Mouse (Mus musculus): ENCODE data around the gene Ncor2. TPM values are rescaled to one million over a fixed set of nuclear protein-coding genes. Genes with fewer than 3 reads are reported as not detected.
"Not testable (repeated sequence)": the region's sequence is repeated elsewhere in the genome, so short reads cannot be mapped to it uniquely, and the experiment has no call there.

The Ncor2 gene
- total and polyA plus RNA-seq, 3 experiments: 5.0 to 46.8 TPM; not detected in 1

DNA sequence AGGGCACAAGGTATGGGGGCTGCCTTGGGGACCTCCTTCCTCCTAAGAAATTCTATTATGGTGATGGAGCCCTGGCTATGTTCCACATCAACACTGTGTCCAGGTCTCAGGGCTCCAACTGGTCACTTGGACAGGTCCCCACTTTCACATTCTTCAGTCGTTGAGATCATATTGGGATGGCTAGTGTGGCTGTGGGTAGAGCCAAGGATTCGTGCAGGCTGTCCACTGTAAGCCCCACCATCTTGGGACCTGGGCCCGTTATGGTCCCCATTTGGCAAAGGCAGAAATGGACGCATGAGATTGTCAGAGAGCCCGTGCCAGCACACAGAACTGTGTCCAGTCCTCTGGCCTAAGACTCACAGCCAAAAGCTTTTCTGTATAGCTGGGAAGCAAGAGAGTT lies 23.1 kb upstream of the Ncor2 start (continued):
- no peak for TF ChIP-seq GABPA (IDR thresholded peaks at IDR 0.05; ENCODE audit: low read depth, low read length)

GRCm38 (mm10) chr5:125199086-125199485 lies 20.1 kb upstream of the Ncor2 start:
- Histone ChIP-seq H3K4me3 (ENCODE audit: control insufficient read depth in 1 of 2, insufficient read depth in 1 of 2, low read depth in 2 of 2, low read length in 2 of 2) (no peak overlapping the region), H3K9me3 (replicated peaks; ENCODE audit: insufficient read depth, low read length) (no peaks in the 10 kb centered on the region), H3K27me3 (ENCODE audit: control insufficient read depth in 1 of 2, insufficient read depth in 2 of 2, low read length in 2 of 2) (peaks cover 0 to 5% of the 10 kb centered on the region in 2 experiments; a peak in 2 of 4 replicates), H3K79me2 (ENCODE audit: control insufficient read depth, insufficient read depth, low read length, poor library complexity) (no peaks in the 10 kb centered on the region), H3K4me1 (ENCODE audit: control insufficient read depth in 1 of 2, insufficient read depth in 2 of 2, low read length in 2 of 2) (no peaks in the 10 kb centered on the region), H3K36me3 (ENCODE audit: control insufficient read depth in 1 of 2, insufficient read depth in 2 of 2, low read length in 2 of 2) (no peaks in the 10 kb centered on the region), H3K9ac (ENCODE audit: control insufficient read depth, low read depth, low read length, poor library complexity, severe bottlenecking) (no peak overlapping the region), H3K27ac (ENCODE audit: control insufficient read depth, low read depth, low read length) (no peak overlapping the region)
- DNase-seq (ENCODE audit: low read depth, low spot score): no peak
- no peak for TF ChIP-seq KAT2A (conservative IDR thresholded peaks at IDR 0.05; ENCODE audit: low read depth, low read length)
- TF ChIP-seq E2F4 (IDR thresholded peaks at IDR 0.05; ENCODE audit: borderline replicate concordance, low read depth, low read length): no peak
- no peak for TF ChIP-seq BHLHE40 (IDR thresholded peaks at IDR 0.05; ENCODE audit: borderline replicate concordance, low read depth, low read length)
- no peak for TF ChIP-seq POLR2A (IDR thresholded peaks at IDR 0.05; ENCODE audit: control insufficient read depth in 1 of 2, insufficient read depth in 1 of 2, low read depth in 1 of 2, low read length in 2 of 2, poor library complexity in 1 of 2)
- TF ChIP-seq CHD2 (IDR thresholded peaks at IDR 0.05; ENCODE audit: low read length): no peak
- no peak for TF ChIP-seq CTCF (IDR thresholded peaks at IDR 0.05 in 2 of 3, conservative IDR thresholded peaks at IDR 0.05 in 1 of 3; ENCODE audit: control insufficient read depth in 1 of 3, insufficient read depth in 1 of 3, low read depth in 2 of 3, low read length in 3 of 3, poor library complexity in 1 of 3, severe bottlenecking in 1 of 3)
- TF ChIP-seq MEF2A (IDR thresholded peaks at IDR 0.05; ENCODE audit: extremely low read depth, insufficient replicate concordance, low read depth, low read length, poor library complexity, severe bottlenecking): no peak
- TF ChIP-seq TBP (IDR thresholded peaks at IDR 0.05; ENCODE audit: low read depth, low read length): no peak
- no peak for TF ChIP-seq ETS1 (IDR thresholded peaks at IDR 0.05; ENCODE audit: low read depth, low read length)
- no peak for TF ChIP-seq ZNF384 (IDR thresholded peaks at IDR 0.05; ENCODE audit: low read depth, low read length)
- TF ChIP-seq GABPA (IDR thresholded peaks at IDR 0.05; ENCODE audit: low read depth, low read length): no peak
- TF ChIP-seq GATA1 (IDR thresholded peaks at IDR 0.05; ENCODE audit: low read depth, low read length): no peak
- TF ChIP-seq NELFE (IDR thresholded peaks at IDR 0.05; ENCODE audit: low read depth, low read length): no peak
- no peak for TF ChIP-seq TAL1 (IDR thresholded peaks at IDR 0.05; ENCODE audit: low read length)
- no peak for TF ChIP-seq MYC (IDR thresholded peaks at IDR 0.05; ENCODE audit: low read depth, low read length)
- TF ChIP-seq SIN3A (IDR thresholded peaks at IDR 0.05; ENCODE audit: low read length): no peak

DNA sequence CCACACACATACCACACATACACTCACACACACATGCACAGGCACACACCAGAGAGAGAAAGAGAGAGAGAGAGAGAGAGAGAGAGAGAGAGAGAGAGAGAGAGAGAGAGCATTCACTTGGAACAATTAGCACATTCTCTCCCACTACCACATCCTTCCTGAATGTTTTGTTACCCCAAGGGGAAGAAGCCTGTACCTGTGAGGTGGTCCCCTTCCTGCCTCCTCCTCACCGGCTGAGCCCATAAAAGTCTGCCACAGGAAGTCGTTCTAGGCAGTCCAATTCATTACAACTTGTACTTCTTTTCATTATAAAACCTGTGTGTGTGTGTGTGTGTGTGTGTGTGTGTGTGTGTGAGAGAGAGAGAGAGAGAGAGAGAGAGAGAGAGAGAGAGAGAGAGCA lies 18.3 kb upstream of the Ncor2 start:
- DNase-seq (ENCODE audit: low read depth, low spot score); H3K79me2 ChIP-seq (ENCODE audit: control insufficient read depth, insufficient read depth, low read length, poor library complexity); H3K4me3 ChIP-seq (ENCODE audit: control insufficient read depth in 1 of 2, insufficient read depth in 1 of 2, low read depth in 2 of 2, low read length in 2 of 2); H3K9me3 ChIP-seq (replicated peaks; ENCODE audit: insufficient read depth, low read length); H3K27ac ChIP-seq (ENCODE audit: control insufficient read depth, low read depth, low read length); H3K36me3 ChIP-seq (ENCODE audit: control insufficient read depth in 1 of 2, insufficient read depth in 2 of 2, low read length in 2 of 2); H3K9ac ChIP-seq (ENCODE audit: control insufficient read depth, low read depth, low read length, poor library complexity, severe bottlenecking); H3K27me3 ChIP-seq (ENCODE audit: control insufficient read depth in 1 of 2, insufficient read depth in 2 of 2, low read length in 2 of 2); H3K4me1 ChIP-seq (ENCODE audit: control insufficient read depth in 1 of 2, insufficient read depth in 2 of 2, low read length in 2 of 2): not testable (repeated sequence)
